Mouse (Mus musculus): ENCODE measurements around the gene Hapln1.

Hapln1 gene

DNA sequence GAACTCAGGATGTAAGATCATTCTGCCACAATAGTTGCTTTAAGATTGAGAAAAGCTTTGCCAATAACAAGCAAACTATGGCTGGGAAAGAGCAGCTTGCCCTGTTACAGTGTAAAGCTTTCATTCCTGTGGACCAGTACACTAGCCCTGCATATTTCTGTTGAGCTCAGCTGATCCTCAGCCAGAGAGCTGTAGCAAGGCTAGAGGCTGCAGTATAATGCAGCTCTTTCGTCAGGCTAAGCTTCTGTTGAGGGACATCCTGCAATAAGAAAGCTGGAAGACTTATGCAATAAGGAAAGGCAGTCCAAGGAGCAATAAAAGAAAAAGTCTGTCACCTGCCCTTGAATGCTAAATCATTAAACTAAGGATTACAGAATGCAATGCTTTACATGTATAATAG is 45.5 kb downstream of the Hapln1 start:
- in situ Hi-C loops (cut with MboI; ENCODE audit: low pct_unique_long_range_greater_than_20kb in 1 of 2, low sequenced_read_pairs in 2 of 2, unreplicated experiment in 1 of 2): no loop called here

DNA sequence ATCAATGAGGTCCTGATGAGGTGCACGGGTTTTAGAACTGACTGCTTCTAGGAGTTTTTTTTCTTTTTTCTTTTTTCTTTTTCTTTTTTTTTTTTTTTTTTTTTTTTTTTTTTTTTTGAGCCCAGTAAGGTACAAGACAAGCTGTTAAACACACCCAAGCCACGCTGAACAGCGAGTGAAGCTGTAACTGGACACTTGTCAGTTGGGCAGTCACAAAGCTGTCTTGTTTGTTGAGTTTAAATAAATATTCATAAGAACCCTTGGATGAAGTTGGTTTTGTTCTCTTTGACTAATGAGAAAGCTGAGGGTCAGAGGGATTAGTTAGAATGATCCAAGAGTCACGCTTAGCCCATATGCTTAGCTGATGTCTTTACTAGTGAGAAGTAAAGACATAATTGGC is 55.5 kb downstream of the Hapln1 start:
- in situ Hi-C loops (cut with MboI; ENCODE audit: low pct_unique_long_range_greater_than_20kb in 1 of 2, low sequenced_read_pairs in 2 of 2, unreplicated experiment in 1 of 2): no loop called here

DNA sequence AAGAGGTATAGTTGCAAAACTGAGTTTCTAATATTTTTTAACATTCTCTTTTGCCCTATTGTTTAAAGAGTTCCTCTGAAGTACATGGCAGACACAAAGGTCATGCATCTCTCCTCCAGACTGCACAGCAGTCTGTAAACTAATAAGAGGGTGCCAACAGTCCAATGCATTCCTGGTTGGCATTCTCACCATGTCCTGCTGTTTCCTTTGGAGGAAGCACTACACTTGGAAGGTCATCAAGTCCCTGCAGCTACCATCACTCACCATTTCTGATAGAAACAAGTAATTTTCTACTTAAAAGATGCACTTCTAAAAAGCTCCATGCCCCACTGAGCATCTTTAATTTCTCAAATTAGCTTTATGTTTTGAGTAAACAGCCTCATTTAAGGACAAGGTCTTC is 57.8 kb downstream of the Hapln1 start:
- in situ Hi-C loops (cut with MboI; ENCODE audit: low pct_unique_long_range_greater_than_20kb in 1 of 2, low sequenced_read_pairs in 2 of 2, unreplicated experiment in 1 of 2): no loop called here

DNA sequence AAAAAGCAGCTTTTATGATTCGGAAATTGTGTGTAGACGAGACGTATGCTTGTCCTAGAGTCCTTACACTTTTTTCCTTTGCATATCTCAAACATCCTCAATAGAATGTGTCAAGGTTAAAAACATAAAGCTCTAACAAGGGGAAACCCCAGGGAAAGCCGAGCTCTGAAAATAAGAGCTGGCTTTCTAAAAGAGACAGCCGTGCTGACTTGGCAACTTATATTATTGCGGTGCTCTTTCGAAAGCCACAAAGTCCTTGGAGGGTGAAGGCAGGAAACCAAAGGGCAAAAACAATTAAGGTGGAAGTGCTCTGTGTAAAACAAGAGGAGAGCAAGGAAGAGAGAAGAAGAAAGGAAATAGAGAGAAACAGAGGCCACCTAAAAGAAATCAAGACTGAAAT is 60.9 kb downstream of the Hapln1 start:
- in situ Hi-C loops (cut with MboI; ENCODE audit: low pct_unique_long_range_greater_than_20kb in 1 of 2, low sequenced_read_pairs in 2 of 2, unreplicated experiment in 1 of 2): no loop called here

DNA sequence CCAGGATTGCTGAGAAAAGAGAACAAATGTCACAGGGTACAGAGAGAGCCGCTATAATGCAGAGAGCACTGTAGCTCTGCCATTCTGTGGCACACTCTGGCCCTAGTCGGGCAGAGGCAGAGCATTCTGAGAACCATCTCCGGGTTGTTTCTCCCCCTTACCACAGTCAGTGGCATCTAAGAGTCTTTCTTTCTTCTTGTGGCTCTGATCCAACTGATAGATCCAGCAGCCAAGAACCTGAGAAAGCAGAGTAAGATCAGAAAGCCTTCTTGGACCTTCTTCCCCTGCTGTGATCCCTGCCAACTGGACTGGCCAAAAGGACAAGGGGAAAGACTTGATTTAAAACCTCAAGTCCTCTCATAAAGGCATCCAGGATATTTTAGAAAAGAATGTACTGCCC is 63.7 kb downstream of the Hapln1 start:
- in situ Hi-C loops (cut with MboI; ENCODE audit: low pct_unique_long_range_greater_than_20kb in 1 of 2, low sequenced_read_pairs in 2 of 2, unreplicated experiment in 1 of 2): no loop called here

DNA sequence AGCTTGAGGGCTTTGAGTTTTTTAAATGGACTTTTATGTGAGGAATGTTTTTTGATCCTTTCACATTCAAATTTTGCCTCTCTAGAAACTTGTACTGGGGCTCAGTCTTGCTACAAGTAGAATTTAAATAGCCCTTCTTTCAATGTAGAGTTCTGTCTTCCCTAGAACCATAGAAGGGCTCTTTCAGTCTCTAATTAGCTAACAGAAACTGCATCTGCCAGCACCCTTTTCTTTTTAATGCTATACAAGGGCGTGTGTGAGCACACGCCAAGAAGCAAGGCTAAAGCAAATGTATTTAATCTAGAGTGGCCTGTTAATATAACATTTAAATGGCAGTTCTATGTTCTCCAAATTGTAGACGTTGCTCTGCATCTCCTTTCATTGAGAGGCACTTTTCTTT is 67.8 kb downstream of the Hapln1 start:
- in situ Hi-C loops (cut with MboI; ENCODE audit: low pct_unique_long_range_greater_than_20kb in 1 of 2, low sequenced_read_pairs in 2 of 2, unreplicated experiment in 1 of 2): no loop called here

- in situ Hi-C loops (cut with MboI; ENCODE audit: low pct_unique_long_range_greater_than_20kb in 1 of 2, low sequenced_read_pairs in 2 of 2, unreplicated experiment in 1 of 2): no loop called here
Observed at GRCm38 (mm10) chr13:89619064-89619463, 79.5 kb downstream of the Hapln1 start.

DNA sequence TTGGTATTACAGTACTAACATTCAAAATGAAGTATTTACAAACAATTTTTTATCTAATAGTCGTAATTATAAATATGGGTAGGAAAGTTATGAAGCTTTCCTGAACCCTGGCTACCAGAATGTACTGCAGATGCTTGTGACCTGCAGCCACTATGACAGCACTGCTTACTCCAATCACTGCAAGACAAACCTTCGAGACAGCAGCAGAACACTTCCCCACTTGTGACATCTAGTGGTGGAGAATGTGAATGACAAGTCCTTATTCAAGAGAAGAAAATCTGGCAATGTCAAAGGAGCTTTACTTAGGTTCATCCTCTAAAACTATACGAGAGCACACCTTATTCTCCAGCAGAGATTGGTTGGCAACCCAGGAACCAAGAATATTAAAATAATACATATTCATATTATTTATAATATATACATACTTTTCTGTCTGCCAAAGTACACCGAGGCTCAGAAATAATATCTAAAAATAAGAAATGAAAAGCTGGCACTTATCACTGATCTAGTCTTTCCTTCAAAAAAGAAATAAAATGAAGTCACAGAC is 94.6 kb downstream of the Hapln1 start:
- in situ Hi-C loops (cut with MboI; ENCODE audit: low pct_unique_long_range_greater_than_20kb in 1 of 2, low sequenced_read_pairs in 2 of 2, unreplicated experiment in 1 of 2): no loop called here

DNA sequence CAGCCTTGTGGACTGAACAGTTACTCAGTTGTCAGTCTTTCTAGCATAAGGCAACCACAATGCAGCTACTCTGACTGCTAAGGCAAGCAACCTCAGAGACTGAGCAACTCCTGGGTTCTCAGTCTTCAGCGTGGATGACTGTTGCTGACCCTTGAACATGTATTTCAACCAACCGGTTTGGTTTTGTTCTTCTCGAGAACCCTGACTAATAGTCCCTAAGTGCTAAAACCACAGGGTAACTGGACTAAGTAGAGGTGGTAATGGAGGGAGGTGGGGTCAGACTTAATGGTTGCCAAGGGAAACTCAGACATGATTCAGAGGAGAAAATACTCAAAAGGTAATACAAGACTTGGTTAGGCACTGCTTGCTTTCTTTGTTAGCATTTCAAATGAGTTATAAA is 97.4 kb downstream of the Hapln1 start:
- in situ Hi-C loops (cut with MboI; ENCODE audit: low pct_unique_long_range_greater_than_20kb in 1 of 2, low sequenced_read_pairs in 2 of 2, unreplicated experiment in 1 of 2): no loop called here

DNA sequence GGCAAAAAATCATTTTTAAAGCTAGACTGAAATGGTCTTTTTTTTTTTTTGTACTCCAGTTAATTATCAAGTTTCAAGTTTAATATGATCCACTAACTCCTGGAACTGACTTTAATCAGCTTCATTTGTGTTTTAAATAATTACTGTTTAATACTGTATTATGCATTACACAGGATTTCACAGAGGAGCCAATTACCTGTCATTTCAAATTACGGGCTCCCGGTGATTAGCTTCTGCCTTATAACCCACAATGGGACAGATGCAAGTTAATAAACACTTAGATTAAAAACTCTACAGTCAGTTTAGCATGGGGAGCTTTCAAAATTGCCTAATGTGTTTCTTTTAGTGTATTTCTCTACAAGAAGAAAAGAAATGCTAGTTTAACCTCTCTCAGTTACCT is 106.0 kb downstream of the Hapln1 start:
- in situ Hi-C loops (cut with MboI; ENCODE audit: low pct_unique_long_range_greater_than_20kb in 1 of 2, low sequenced_read_pairs in 2 of 2, unreplicated experiment in 1 of 2): no loop called here

DNA sequence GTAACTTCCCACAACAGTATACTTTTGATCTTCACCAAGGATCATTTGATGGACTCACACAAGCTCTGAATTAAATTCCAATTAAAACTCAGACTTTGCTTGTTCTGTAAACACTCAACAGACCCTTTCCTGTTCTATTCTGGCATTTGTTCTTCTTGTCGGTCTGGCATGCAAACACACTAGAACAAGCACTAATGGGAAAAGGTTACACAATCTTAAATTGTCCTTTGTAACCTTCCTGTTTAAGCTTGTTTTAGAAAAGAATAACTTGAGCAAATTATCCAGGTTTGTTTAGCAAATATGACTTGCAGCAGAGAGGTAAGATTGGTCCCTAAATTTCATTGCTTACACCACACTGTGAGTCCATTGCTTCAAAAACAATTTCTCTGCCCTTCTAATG is 113.2 kb downstream of the Hapln1 start:
- in situ Hi-C loops (cut with MboI; ENCODE audit: low pct_unique_long_range_greater_than_20kb in 1 of 2, low sequenced_read_pairs in 2 of 2, unreplicated experiment in 1 of 2): no loop called here

DNA sequence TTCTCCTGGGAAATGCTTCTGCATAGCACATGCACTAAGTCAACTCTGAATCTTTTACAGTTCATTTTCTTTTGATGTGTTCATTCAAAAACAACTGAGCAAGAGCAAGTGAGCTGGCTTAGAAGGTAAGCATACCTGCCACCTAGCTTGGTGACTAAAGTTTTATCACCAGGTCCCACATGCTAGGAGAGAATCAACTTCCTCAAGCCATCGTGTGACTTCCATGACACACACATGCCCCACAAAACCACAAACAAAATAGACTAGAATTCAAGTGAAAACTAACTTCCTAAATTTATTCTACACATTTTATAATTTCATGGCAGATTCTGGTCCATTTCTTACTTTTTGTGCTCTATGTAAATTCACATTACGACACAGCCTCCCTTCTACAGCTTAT is 113.7 kb downstream of the Hapln1 start:
- in situ Hi-C loops (cut with MboI; ENCODE audit: low pct_unique_long_range_greater_than_20kb in 1 of 2, low sequenced_read_pairs in 2 of 2, unreplicated experiment in 1 of 2): no loop called here

DNA sequence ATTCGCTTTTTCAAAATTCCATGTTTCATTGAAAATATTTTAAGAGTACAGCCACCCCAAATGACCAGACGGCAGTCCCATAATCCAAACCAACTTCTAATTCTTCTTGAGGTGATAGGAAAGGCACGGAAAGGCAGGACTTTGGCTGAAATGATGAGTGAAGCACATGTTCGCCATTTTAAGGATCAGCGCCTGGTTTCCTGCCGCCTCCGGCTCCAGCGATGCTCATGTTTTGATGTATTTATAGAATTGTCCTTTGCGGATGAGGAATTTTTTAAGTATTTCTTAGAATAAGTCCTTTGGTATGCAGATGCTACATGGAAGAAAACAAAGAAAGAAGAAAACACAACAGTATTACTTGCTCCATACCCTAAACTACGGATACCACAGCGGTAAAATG is 117.5 kb downstream of the Hapln1 start:
- in situ Hi-C loops (cut with MboI; ENCODE audit: low pct_unique_long_range_greater_than_20kb in 1 of 2, low sequenced_read_pairs in 2 of 2, unreplicated experiment in 1 of 2): no loop called here
